Mouse (Mus musculus) liver, postnatal 0 days (tissue): ENCODE results near the gene Mthfd1l. TPM values are rescaled to one million over a fixed set of nuclear protein-coding genes. Genes with fewer than 3 reads are reported as not detected.

ENCODE experiments used
- ATAC-seq: fragments of 200-750 bp; cut with Nextera tagmentation; 2 replicates; pipeline ENCODE4 v1.8.0; 2017; ENCODE audit warnings: mild to moderate bottlenecking, moderate library complexity
- DNase-seq: peaks from one replicate; pipeline ENCODE4 v3.0.0-alpha.2; 2016
- H3K27ac ChIP-seq: fragments of 300-500 bp; sonication (generic); 2 replicates; pipeline ENCODE4 v1.5.1; 2014; ENCODE audit warnings: antibody characterized with exemption, moderate library complexity, mild to moderate bottlenecking, low read depth
- H3K27me3 ChIP-seq: fragments of 300-500 bp; sonication (generic); 2 replicates; pipeline ENCODE4 v1.6.1; 2014; ENCODE audit warnings: low read length, control low read depth, mixed read lengths; ENCODE audit not compliant: insufficient read depth
- H3K36me3 ChIP-seq: fragments of 300-500 bp; sonication (generic); replicated peaks from 2 replicates; pipeline ENCODE4 v1.6.1; 2014; ENCODE audit warnings: mild to moderate bottlenecking, control low read depth, low read length, moderate library complexity, mixed read lengths; ENCODE audit not compliant: insufficient read depth
- H3K4me1 ChIP-seq: fragments of 300-500 bp; sonication (generic); 2 replicates; pipeline ENCODE4 v1.6.1; 2014; ENCODE audit warnings: antibody characterized with exemption, mild to moderate bottlenecking, control low read depth; ENCODE audit not compliant: insufficient read depth
- H3K4me2 ChIP-seq: fragments of 300-500 bp; sonication (generic); 2 replicates; pipeline ENCODE4 v1.6.1; 2014; ENCODE audit warnings: low read depth, mild to moderate bottlenecking, low read length, moderate library complexity, mixed read lengths
- H3K4me3 ChIP-seq: fragments of 300-500 bp; sonication (generic); 2 replicates; pipeline ENCODE4 v1.5.1; 2014; ENCODE audit warnings: low read depth, low read length
- H3K9ac ChIP-seq: fragments of 300-500 bp; sonication (generic); replicated peaks from 2 replicates; pipeline ENCODE4 v1.6.1; 2014; ENCODE audit warnings: mild to moderate bottlenecking, moderate library complexity
- H3K9me3 ChIP-seq: fragments of 300-500 bp; sonication (generic); 2 replicates; pipeline ENCODE4 v1.6.1; 2016; ENCODE audit warnings: mild to moderate bottlenecking, control low read depth, low read length, mixed read lengths
- CTCF ChIP-seq: sonication (generic); IDR thresholded peaks from 2 replicates; pipeline ENCODE4 v1.5.1; 2016; ENCODE audit warnings: antibody characterized with exemption, low read depth
- EP300 ChIP-seq: IDR thresholded peaks from 2 replicates; pipeline ENCODE4 v1.6.1; 2016; ENCODE audit warnings: antibody characterized with exemption, low read depth, mild to moderate bottlenecking
- WGBS: fragments of 180-500 bp; shearing (Covaris S2); extraction: QIAGEN DNeasy Blood & Tissue Kit; methylation state at CpG from one replicate; pipeline ENCODE4 v1.1.7; 2014; ENCODE audit not compliant: insufficient replicate concordance; 5-methylcytosine and 5-hydroxymethylcytosine counted together
- polyA plus RNA-seq: library from polyadenylated mRNA; unstranded; fragments of >200 nt; fragmentation: Nextera tagmentation; extraction: Ambion mirVana; gene quantifications from 2 replicates; pipeline ENCODE4 v1.2.1, GENCODE M21; 2015

Mthfd1l gene
- polyA plus RNA-seq, 1 experiment from 2014 or later = 8.4 TPM

GRCm38 (mm10) chr10:3949306-3949705 is 23.6 kb upstream of the Mthfd1l start:
- Histone ChIP-seq H3K4me1 (no peaks in the 10 kb centered on the region), H3K9ac (no peak overlapping the region), H3K27ac (no peak overlapping the region), H3K27me3 (no peaks in the 10 kb centered on the region), H3K9me3 (no peaks in the 10 kb centered on the region), H3K4me2 (no peak overlapping the region), H3K4me3 (no peak overlapping the region), H3K36me3 (no peaks in the 10 kb centered on the region)
- ATAC-seq = no peak
- 76% methylated on average over 6 of the region's 6 CpGs for WGBS
- no peak for DNase-seq
- TF ChIP-seq CTCF (no peak), EP300 (no peak)

GRCm38 (mm10) chr10:3956471-3956870 is 16.4 kb upstream of the Mthfd1l start:
- Histone ChIP-seq H3K9ac (no peak overlapping the region), H3K27me3 (no peaks in the 10 kb centered on the region)

GRCm38 (mm10) chr10:3958591-3958990 is 14.3 kb upstream of the Mthfd1l start:
- 64% methylated on average over 5 of the region's 5 CpGs for WGBS
- TF ChIP-seq EP300 (no peak), CTCF (peak; percentile 52)
- Histone ChIP-seq H3K27ac (no peak overlapping the region), H3K9me3 (no peaks in the 10 kb centered on the region), H3K36me3 (0 out of 2 replicates have a peak, but pooled peaks cover 4% of the 10 kb centered on the region), H3K4me2 (no peak overlapping the region), H3K27me3 (no peaks in the 10 kb centered on the region), H3K4me1 (no peaks in the 10 kb centered on the region), H3K4me3 (no peak overlapping the region), H3K9ac (no peak overlapping the region)
- DNase-seq = no peak
- no peak for ATAC-seq

More at GRCm38 (mm10) chr10:3956471-3956870, 16.4 kb upstream of the Mthfd1l start:
- H3K4me2 ChIP-seq = no peak overlapping the region
- H3K9me3 ChIP-seq = no peaks in the 10 kb centered on the region
- WGBS = 91% methylated on average over 22 of the region's 22 CpGs
- DNase-seq (no peak), ATAC-seq (no peak)
- H3K4me3 ChIP-seq = no peak overlapping the region
- TF ChIP-seq CTCF (no peak), EP300 (no peak)
- 0 out of 2 replicates have a peak, but pooled peaks cover 4% of the 10 kb centered on the region for H3K36me3 ChIP-seq
- H3K27ac ChIP-seq = no peak overlapping the region
- H3K4me1 ChIP-seq = no peaks in the 10 kb centered on the region

GRCm38 (mm10) chr10:3969026-3969425 is 3.9 kb upstream of the Mthfd1l start:
- ATAC-seq = no peak
- Histone ChIP-seq H3K36me3 (0 out of 2 replicates have a peak, but pooled peaks cover 4% of the 10 kb centered on the region), H3K27me3 (no peaks in the 10 kb centered on the region), H3K9me3 (no peaks in the 10 kb centered on the region), H3K4me2 (no peak overlapping the region), H3K4me3 (no peak overlapping the region), H3K27ac (no peak overlapping the region), H3K4me1 (peaks cover 10% of the 10 kb centered on the region), H3K9ac (no peak overlapping the region)
- DNase-seq = no peak
- 63% methylated on average over 3 of the region's 3 CpGs for WGBS
- TF ChIP-seq CTCF = no peak
- no peak for TF ChIP-seq EP300

- Histone ChIP-seq H3K36me3 (no peaks in the 10 kb centered on the region), H3K27ac (peak overlapping the region; percentile 96), H3K9ac (no peak overlapping the region), H3K4me1 (peaks cover 35% of the 10 kb centered on the region), H3K4me3 (peak overlapping the region; percentile 71), H3K4me2 (peak overlapping the region; percentile 98), H3K27me3 (no peaks in the 10 kb centered on the region), H3K9me3 (no peaks in the 10 kb centered on the region)
- peak; percentile 21 for DNase-seq
- ATAC-seq = no peak
- TF ChIP-seq EP300 (no peak), CTCF (no peak)
- 66% methylated on average over 9 of the region's 9 CpGs for WGBS
These were observed 681 bp upstream of the Mthfd1l start for GRCm38 (mm10) chr10:3972237-3972636.

GRCm38 (mm10) chr10:3973589-3974070 is 712 bp downstream of the Mthfd1l start:
- H3K4me2 ChIP-seq = peak overlapping the region; percentile 98
- peak overlapping the region; percentile 71 for H3K4me3 ChIP-seq
- H3K27me3 ChIP-seq = no peaks in the 10 kb centered on the region
- TF ChIP-seq EP300 (no peak; the same call in 1 of the 2 replicates), CTCF (0 out of 2 replicates have a peak, but pooled peaks have one; percentile 2)
- H3K9ac ChIP-seq = peak overlapping the region; percentile 77
- H3K36me3 ChIP-seq = no peaks in the 10 kb centered on the region
- H3K4me1 ChIP-seq = peaks cover 42% of the 10 kb centered on the region
- WGBS = under 1% methylated on average over 39 of the region's 39 CpGs
- H3K9me3 ChIP-seq = no peaks in the 10 kb centered on the region
- H3K27ac ChIP-seq = peak overlapping the region; percentile 96
- ATAC-seq (peak; percentile 86), DNase-seq (peak; percentile 92)
